Mouse (Mus musculus) liver, postnatal 0 days (tissue): ENCODE data around the gene Sppl2a. TPM values are rescaled to one million over a fixed set of nuclear protein-coding genes. Genes with fewer than 3 reads are reported as not detected.

Experiments
- ATAC-seq: fragments of 200-750 bp; cut with Nextera tagmentation; 2 replicates; pipeline ENCODE4 v1.8.0; 2017; ENCODE audit warnings: mild to moderate bottlenecking, moderate library complexity
- DNase-seq: peaks from one replicate; pipeline ENCODE4 v3.0.0-alpha.2; 2016
- H3K27ac ChIP-seq: fragments of 300-500 bp; sonication (generic); 2 replicates; pipeline ENCODE4 v1.5.1; 2014; ENCODE audit warnings: antibody characterized with exemption, moderate library complexity, mild to moderate bottlenecking, low read depth
- H3K27me3 ChIP-seq: fragments of 300-500 bp; sonication (generic); 2 replicates; pipeline ENCODE4 v1.6.1; 2014; ENCODE audit warnings: low read length, control low read depth, mixed read lengths; ENCODE audit not compliant: insufficient read depth
- H3K36me3 ChIP-seq: fragments of 300-500 bp; sonication (generic); replicated peaks from 2 replicates; pipeline ENCODE4 v1.6.1; 2014; ENCODE audit warnings: mild to moderate bottlenecking, control low read depth, low read length, moderate library complexity, mixed read lengths; ENCODE audit not compliant: insufficient read depth
- H3K4me1 ChIP-seq: fragments of 300-500 bp; sonication (generic); 2 replicates; pipeline ENCODE4 v1.6.1; 2014; ENCODE audit warnings: antibody characterized with exemption, mild to moderate bottlenecking, control low read depth; ENCODE audit not compliant: insufficient read depth
- H3K4me2 ChIP-seq: fragments of 300-500 bp; sonication (generic); 2 replicates; pipeline ENCODE4 v1.6.1; 2014; ENCODE audit warnings: low read depth, mild to moderate bottlenecking, low read length, moderate library complexity, mixed read lengths
- H3K4me3 ChIP-seq: fragments of 300-500 bp; sonication (generic); 2 replicates; pipeline ENCODE4 v1.5.1; 2014; ENCODE audit warnings: low read depth, low read length
- H3K9ac ChIP-seq: fragments of 300-500 bp; sonication (generic); replicated peaks from 2 replicates; pipeline ENCODE4 v1.6.1; 2014; ENCODE audit warnings: mild to moderate bottlenecking, moderate library complexity
- H3K9me3 ChIP-seq: fragments of 300-500 bp; sonication (generic); 2 replicates; pipeline ENCODE4 v1.6.1; 2016; ENCODE audit warnings: mild to moderate bottlenecking, control low read depth, low read length, mixed read lengths
- CTCF ChIP-seq: sonication (generic); IDR thresholded peaks from 2 replicates; pipeline ENCODE4 v1.5.1; 2016; ENCODE audit warnings: antibody characterized with exemption, low read depth
- EP300 ChIP-seq: IDR thresholded peaks from 2 replicates; pipeline ENCODE4 v1.6.1; 2016; ENCODE audit warnings: antibody characterized with exemption, low read depth, mild to moderate bottlenecking
- WGBS: fragments of 180-500 bp; shearing (Covaris S2); extraction: QIAGEN DNeasy Blood & Tissue Kit; methylation state at CpG from one replicate; pipeline ENCODE4 v1.1.7; 2014; ENCODE audit not compliant: insufficient replicate concordance; 5-methylcytosine and 5-hydroxymethylcytosine counted together
- polyA plus RNA-seq: library from polyadenylated mRNA; unstranded; fragments of >200 nt; fragmentation: Nextera tagmentation; extraction: Ambion mirVana; gene quantifications from 2 replicates; pipeline ENCODE4 v1.2.1, GENCODE M21; 2015

Gene Sppl2a
- polyA plus RNA-seq, 1 experiment from 2014 or later = 43.4 TPM

GRCm38 (mm10) chr2:126914096-126914495, 18.9 kb downstream of the Sppl2a start:
- Histone ChIP-seq H3K4me3 (no peak overlapping the region), H3K4me1 (no peaks in the 10 kb centered on the region), H3K9ac (no peak overlapping the region), H3K9me3 (no peaks in the 10 kb centered on the region), H3K27me3 (no peaks in the 10 kb centered on the region), H3K27ac (no peak overlapping the region), H3K36me3 (peaks cover 43% of the 10 kb centered on the region), H3K4me2 (no peak overlapping the region)
- ATAC-seq = no peak
- no peak for DNase-seq
- 80% methylated on average over 4 of the region's 4 CpGs for WGBS
- TF ChIP-seq CTCF = no peak
- TF ChIP-seq EP300 = no peak

- 47% methylated on average over 3 of the region's 3 CpGs for WGBS
- Histone ChIP-seq H3K9ac (no peak overlapping the region), H3K36me3 (peaks cover 36% of the 10 kb centered on the region), H3K27me3 (no peaks in the 10 kb centered on the region), H3K9me3 (no peaks in the 10 kb centered on the region), H3K4me3 (no peak overlapping the region), H3K4me1 (no peaks in the 10 kb centered on the region), H3K4me2 (no peak overlapping the region), H3K27ac (no peak overlapping the region)
- no peak for ATAC-seq
- no peak for TF ChIP-seq EP300
- no peak for TF ChIP-seq CTCF
- no peak for DNase-seq
Measured at GRCm38 (mm10) chr2:126904162-126904561, 28.9 kb downstream of the Sppl2a start.

- H3K27ac ChIP-seq = no peak overlapping the region
- 87% methylated on average over 9 of the region's 9 CpGs for WGBS
- ATAC-seq = no peak
Measured at GRCm38 (mm10) chr2:126897511-126897910, 35.5 kb downstream of the Sppl2a start.

GRCm38 (mm10) chr2:126896941-126897340, 36.1 kb downstream of the Sppl2a start:
- no peak overlapping the region for H3K4me3 ChIP-seq
- no peak for ATAC-seq
- H3K27ac ChIP-seq = no peak overlapping the region
- H3K4me2 ChIP-seq = no peak overlapping the region
- H3K9ac ChIP-seq = no peak overlapping the region
- WGBS = 81% methylated on average over 6 of the region's 6 CpGs
- H3K9me3 ChIP-seq = no peaks in the 10 kb centered on the region
- no peak for DNase-seq
- H3K36me3 ChIP-seq = peaks cover 32% of the 10 kb centered on the region
- no peaks in the 10 kb centered on the region for H3K27me3 ChIP-seq
- TF ChIP-seq CTCF (no peak), EP300 (no peak)
- no peaks in the 10 kb centered on the region for H3K4me1 ChIP-seq

More at GRCm38 (mm10) chr2:126897511-126897910, 35.5 kb downstream of the Sppl2a start:
- no peak for DNase-seq
- Histone ChIP-seq H3K36me3 (peaks cover 38% of the 10 kb centered on the region), H3K4me2 (no peak overlapping the region), H3K9ac (no peak overlapping the region), H3K27me3 (no peaks in the 10 kb centered on the region), H3K4me1 (no peaks in the 10 kb centered on the region), H3K4me3 (no peak overlapping the region), H3K9me3 (no peaks in the 10 kb centered on the region)
- TF ChIP-seq EP300 = no peak
- TF ChIP-seq CTCF = no peak

- Histone ChIP-seq H3K27ac (no peak overlapping the region), H3K4me2 (no peak overlapping the region), H3K27me3 (no peaks in the 10 kb centered on the region), H3K4me1 (no peaks in the 10 kb centered on the region), H3K4me3 (no peak overlapping the region), H3K9ac (no peak overlapping the region), H3K9me3 (no peaks in the 10 kb centered on the region), H3K36me3 (peaks cover 21% of the 10 kb centered on the region)
- DNase-seq = no peak
- 98% methylated on average over 3 of the region's 3 CpGs for WGBS
- TF ChIP-seq EP300 = no peak
- TF ChIP-seq CTCF = no peak
- ATAC-seq = no peak
Measured at GRCm38 (mm10) chr2:126894245-126894644, 38.8 kb downstream of the Sppl2a start.

- WGBS = 62% methylated on average over 7 of the region's 7 CpGs
- no peaks in the 10 kb centered on the region for H3K4me1 ChIP-seq
Measured at GRCm38 (mm10) chr2:126892316-126892715, 40.7 kb downstream of the Sppl2a start.

GRCm38 (mm10) chr2:126891743-126892142, 41.3 kb downstream of the Sppl2a start:
- Histone ChIP-seq H3K36me3 (peaks cover 14% of the 10 kb centered on the region), H3K27me3 (no peaks in the 10 kb centered on the region), H3K4me3 (no peak overlapping the region), H3K9me3 (no peaks in the 10 kb centered on the region), H3K4me1 (no peaks in the 10 kb centered on the region), H3K9ac (no peak overlapping the region), H3K27ac (no peak overlapping the region), H3K4me2 (no peak overlapping the region)
- DNase-seq (no peak), ATAC-seq (no peak)
- TF ChIP-seq EP300 (no peak), CTCF (no peak)

More at GRCm38 (mm10) chr2:126892316-126892715, 40.7 kb downstream of the Sppl2a start:
- no peak for DNase-seq
- TF ChIP-seq CTCF (no peak), EP300 (no peak)
- peaks cover 14% of the 10 kb centered on the region for H3K36me3 ChIP-seq
- no peak overlapping the region for H3K4me2 ChIP-seq
- no peak overlapping the region for H3K27ac ChIP-seq
- H3K9ac ChIP-seq = no peak overlapping the region
- H3K4me3 ChIP-seq = no peak overlapping the region
- no peaks in the 10 kb centered on the region for H3K9me3 ChIP-seq
- no peaks in the 10 kb centered on the region for H3K27me3 ChIP-seq
- no peak for ATAC-seq
